Comparison of ENCODE assay signal across 18 mouse cellular contexts in genomic region chr13:98531976-98532375, GRCm38 (mm10). TPM values are rescaled to one million over a fixed set of nuclear protein-coding genes. Genes with fewer than 3 reads are reported as not detected.
DNase-seq lines count a peak whose midpoint lies in the region; ATAC-seq lines count a peak whose summit lies in the region.
"Had no signal": no experiment of that assay in that cellular context is flagged by ENCODE, and none has a peak within 500 bp of the region (broad histone marks: within the 10 kb centered on the region; RNA-seq: fewer than 3 reads in every experiment).

No protein-coding gene starts in this region.

- no peak overlapping the region for H3K9ac ChIP-seq in kidney, embryonic 15.5 days
- no peak overlapping the region for H3K9ac ChIP-seq in forebrain, embryonic 14.5 days (ENCODE audit: low read length)
- H3K9ac ChIP-seq: embryonic facial prominence, embryonic 12.5 days; forebrain, embryonic 13.5 days had no signal

- DNase-seq in heart, embryonic 10.5 days (ENCODE audit: low spot score) = peak; percentile 67
- no peak for DNase-seq in heart, adult 18-20 months
- no peak for DNase-seq in kidney, postnatal 25 days
- no peak for DNase-seq in embryonic facial prominence, embryonic 10.5 days (ENCODE audit: low spot score)
- DNase-seq in forebrain, embryonic 14.5 days (ENCODE audit: low spot score) = no peak
- DNase-seq: adrenal gland, adult 2 months; adrenal gland, postnatal 10 days; adrenal gland, postnatal 25 days; cerebellum, adult 11 months; cerebellum, adult 18-20 months; cerebellum, adult 8-10 months; cerebellum, adult 9-11 months; cerebellum, postnatal 14 days; cerebellum, postnatal 36 days had no signal

- no peaks in the 10 kb centered on the region; the same call in 1 of the 2 replicates for H3K27me3 ChIP-seq in heart, embryonic 10.5 days (ENCODE audit: insufficient read depth, poor library complexity, severe bottlenecking)
- no peaks in the 10 kb centered on the region for H3K27me3 ChIP-seq in kidney, embryonic 15.5 days
- peaks cover 41% of the 10 kb centered on the region for H3K27me3 ChIP-seq in embryonic facial prominence, embryonic 10.5 days (replicated peaks; ENCODE audit: low read depth, poor library complexity, severe bottlenecking)
- peaks cover 47% of the 10 kb centered on the region for H3K27me3 ChIP-seq in forebrain, embryonic 14.5 days (replicated peaks; ENCODE audit: control insufficient read depth, insufficient read depth, low read length)
- H3K27me3 ChIP-seq: embryonic facial prominence, embryonic 12.5 days had no signal

- H3K27ac ChIP-seq in heart, embryonic 10.5 days = no peak overlapping the region
- H3K27ac ChIP-seq in kidney, embryonic 15.5 days = 0 out of 2 replicates have a peak overlapping the region, but pooled peaks have one; percentile 86
- peak overlapping the region; percentile 65 for H3K27ac ChIP-seq in embryonic facial prominence, embryonic 10.5 days (replicated peaks)
- no peak overlapping the region for H3K27ac ChIP-seq in forebrain, embryonic 14.5 days (ENCODE audit: low read depth, low read length)
- H3K27ac ChIP-seq: forebrain, embryonic 13.5 days had no signal

- 92% methylated on average over 9 of the region's 9 CpGs for WGBS in heart, embryonic 10.5 days
- 72% methylated on average over 9 of the region's 9 CpGs for WGBS in kidney, embryonic 15.5 days
- 89% methylated on average over 9 of the region's 9 CpGs for WGBS in embryonic facial prominence, embryonic 10.5 days
- WGBS in forebrain, embryonic 14.5 days = 93% methylated on average over 9 of the region's 9 CpGs

- H3K4me1 ChIP-seq in heart, embryonic 10.5 days = peaks cover 48% of the 10 kb centered on the region
- H3K4me1 ChIP-seq in kidney, embryonic 15.5 days = peaks cover 46% of the 10 kb centered on the region
- peaks cover 55% of the 10 kb centered on the region for H3K4me1 ChIP-seq in embryonic facial prominence, embryonic 10.5 days
- peaks cover 15% of the 10 kb centered on the region for H3K4me1 ChIP-seq in forebrain, embryonic 14.5 days (ENCODE audit: control insufficient read depth, insufficient read depth, low read length)

- H3K9me3 ChIP-seq in heart, embryonic 10.5 days = peaks cover 5% of the 10 kb centered on the region; the same call in 1 of the 2 replicates
- peaks cover 6% of the 10 kb centered on the region; the same call in 1 of the 2 replicates for H3K9me3 ChIP-seq in kidney, embryonic 15.5 days (replicated peaks)
- peaks cover 8% of the 10 kb centered on the region for H3K9me3 ChIP-seq in embryonic facial prominence, embryonic 10.5 days
- H3K9me3 ChIP-seq in forebrain, embryonic 14.5 days (replicated peaks; ENCODE audit: control insufficient read depth, low read length) = no peaks in the 10 kb centered on the region
- H3K9me3 ChIP-seq: forebrain, embryonic 13.5 days had no signal

- no peaks in the 10 kb centered on the region for H3K36me3 ChIP-seq in heart, embryonic 10.5 days
- no peaks in the 10 kb centered on the region for H3K36me3 ChIP-seq in kidney, embryonic 15.5 days
- 0 out of 2 replicates have a peak, but pooled peaks cover 4% of the 10 kb centered on the region for H3K36me3 ChIP-seq in embryonic facial prominence, embryonic 10.5 days (replicated peaks)
- no peaks in the 10 kb centered on the region for H3K36me3 ChIP-seq in forebrain, embryonic 14.5 days (ENCODE audit: control insufficient read depth, insufficient read depth, low read length)
- H3K36me3 ChIP-seq: embryonic facial prominence, embryonic 12.5 days had no signal

- H3K4me3 ChIP-seq in heart, embryonic 10.5 days = no peak overlapping the region
- no peak overlapping the region for H3K4me3 ChIP-seq in kidney, embryonic 15.5 days (replicated peaks)
- H3K4me3 ChIP-seq in embryonic facial prominence, embryonic 10.5 days = no peak overlapping the region
- no peak overlapping the region for H3K4me3 ChIP-seq in forebrain, embryonic 14.5 days (ENCODE audit: low read depth, low read length)
- H3K4me3 ChIP-seq: embryonic facial prominence, embryonic 12.5 days; forebrain, embryonic 13.5 days had no signal

- ATAC-seq in kidney, embryonic 15.5 days (replicated peaks; ENCODE audit: low FRiP score) = no peak
- ATAC-seq in forebrain, embryonic 14.5 days = no peak
- ATAC-seq: forebrain, embryonic 13.5 days; forebrain, embryonic 16.5 days had no signal

- no peak overlapping the region for H3K4me2 ChIP-seq in kidney, embryonic 15.5 days
- no peak overlapping the region for H3K4me2 ChIP-seq in forebrain, embryonic 14.5 days (ENCODE audit: low read length)
- H3K4me2 ChIP-seq: forebrain, embryonic 13.5 days had no signal

RNA-seq across cellular contexts. Expression of gene Gm10320, which starts 40.2 kb away (rescaled TPM):
- 0.48 and 0.82 TPM in 2 replicates for polyA plus RNA-seq in heart, embryonic 10.5 days (2016; fragmentation: Nextera tagmentation; extraction: Ambion mirVana)
- total RNA-seq in heart, adult 18-20 months (2021) = not detected
- polyA plus RNA-seq in kidney, embryonic 15.5 days (2015; fragmentation: Nextera tagmentation; extraction: Ambion mirVana) = 1.1 and 2.6 TPM in 2 replicates
- polyA plus RNA-seq in embryonic facial prominence, embryonic 10.5 days (2016; fragmentation: Nextera tagmentation; extraction: Ambion mirVana) = 0.79 and 0.88 TPM in 2 replicates
- 0.85 and 1.3 TPM in 2 replicates for polyA plus RNA-seq in forebrain, embryonic 14.5 days (2014; fragmentation: Nextera tagmentation; extraction: Ambion mirVana)
- total RNA-seq: adrenal gland, adult 2 months; adrenal gland, postnatal 25 days had no signal

Comparison
In these comparisons a context has a peak if more than half of its experiments do, and no peak if none do; other contexts are left out.
1. H3K27ac ChIP-seq: peak in kidney, embryonic 15.5 days (single experiment) and embryonic facial prominence, embryonic 10.5 days (single experiment); none in heart, embryonic 10.5 days (single experiment) and forebrain, embryonic 14.5 days (single experiment).